Mouse (Mus musculus) liver, embryonic 14 days (tissue): ENCODE data around the gene Tnk1. TPM values are rescaled to one million over a fixed set of nuclear protein-coding genes. Genes with fewer than 3 reads are reported as not detected.

Source experiments
- polyA plus RNA-seq: library from polyadenylated mRNA; depleted of rRNA; stranded (reverse); fragments of >200 nt; gene quantifications from 2 replicates; pipeline ENCODE4 v1.2.3, GENCODE M21; 2012; rRNA removed

Gene Tnk1
- 1.2 and 1.3 TPM in 2 replicates for polyA plus RNA-seq

DNA sequence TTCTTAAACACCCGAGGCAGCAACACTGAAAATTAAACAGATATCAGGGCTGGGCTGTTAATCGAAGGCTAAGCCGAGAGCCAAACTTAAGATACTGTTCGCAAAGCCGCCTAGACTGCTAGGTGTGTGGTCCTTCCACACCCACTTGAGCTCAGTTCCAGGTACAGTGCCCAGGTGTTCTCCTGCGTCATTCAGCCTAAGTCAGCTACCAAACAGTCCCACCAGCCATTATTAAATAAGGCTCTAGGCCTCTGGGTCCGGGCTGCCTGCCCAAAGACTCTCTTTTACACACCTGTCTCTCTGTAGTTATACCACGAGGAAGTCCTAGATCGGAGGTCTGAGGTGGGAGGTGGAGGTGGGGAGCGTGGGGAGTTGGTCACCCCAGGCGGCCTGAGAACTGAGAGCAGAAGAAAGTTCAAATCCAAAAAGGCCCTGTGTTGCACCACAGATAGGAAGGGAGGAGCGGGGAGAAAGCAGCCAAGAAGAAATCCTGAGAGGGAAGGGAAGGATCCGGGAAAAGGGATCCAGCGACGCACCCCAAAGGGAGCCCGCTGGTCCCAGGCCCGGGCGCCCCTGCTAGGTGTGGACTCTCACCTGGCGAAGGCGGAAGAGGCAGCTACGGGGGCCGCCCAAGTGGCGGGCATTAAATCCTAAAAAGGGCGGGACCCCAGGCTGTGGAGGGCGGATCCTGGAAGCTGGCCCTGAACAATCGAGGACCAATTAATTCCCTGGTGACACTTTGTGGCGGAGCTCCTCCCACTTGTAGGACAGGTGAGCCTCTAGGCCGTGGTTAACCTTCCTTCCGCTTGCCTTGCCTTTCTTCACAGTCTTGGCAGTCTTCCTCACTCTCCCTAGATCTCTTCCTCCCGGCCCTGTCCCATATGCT is at the start of gene Tnk1:
Tnk1 (minus strand) TSS at position 618 of the 886 bp plus-strand sequence.

DNA sequence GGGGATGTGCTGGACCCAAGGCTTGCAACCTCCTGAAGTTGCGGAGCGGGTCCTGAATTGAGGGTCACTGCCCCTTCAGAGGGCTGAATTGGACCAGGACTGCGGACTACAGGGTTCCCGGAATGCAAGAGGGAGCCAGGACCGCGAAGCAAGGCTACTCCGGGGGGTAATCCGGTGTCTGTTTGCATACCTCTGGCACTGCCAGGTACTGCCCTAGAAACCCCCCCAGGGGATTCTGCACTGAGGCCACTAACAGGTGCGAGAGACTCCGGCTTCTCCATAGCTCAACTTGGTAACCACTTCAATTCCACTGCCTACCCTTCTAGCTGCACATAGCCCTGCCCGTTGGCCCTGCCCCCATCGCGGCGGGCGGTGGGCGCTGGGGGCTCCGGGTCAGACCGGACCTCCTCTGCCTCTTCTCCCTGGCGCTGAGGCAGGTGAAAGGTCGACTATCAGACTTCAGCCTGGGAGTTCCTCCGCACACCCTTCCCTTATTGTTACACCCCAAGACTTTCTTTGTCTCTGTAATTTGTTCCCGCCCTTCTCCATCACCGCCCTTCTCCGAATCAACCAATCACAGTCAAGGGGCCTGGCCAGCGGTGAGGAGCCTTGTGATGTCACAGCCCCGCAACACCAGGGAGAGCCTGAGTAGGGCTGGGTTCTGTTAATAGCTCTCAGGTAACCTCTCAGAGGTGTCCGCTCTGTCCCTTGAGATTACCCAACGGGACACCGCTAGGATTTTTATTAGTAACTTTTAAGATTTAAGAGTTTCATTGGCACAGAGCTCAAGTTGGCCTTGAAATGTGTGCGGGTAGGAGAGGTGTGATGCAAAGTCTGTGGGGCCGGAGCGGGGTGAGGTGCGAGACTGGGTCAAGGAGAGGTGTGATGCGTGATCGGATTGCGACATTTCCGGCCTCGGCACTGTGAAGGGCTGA is 42.2 kb upstream of the Tnk1 start, which contains the start of the genes 2810408A11Rik and Neurl4:
2810408A11Rik (minus strand) TSS at position 517 of the 935 bp plus-strand sequence.
Neurl4 (plus strand) TSS at position 602 of the 935 bp plus-strand sequence.

DNA sequence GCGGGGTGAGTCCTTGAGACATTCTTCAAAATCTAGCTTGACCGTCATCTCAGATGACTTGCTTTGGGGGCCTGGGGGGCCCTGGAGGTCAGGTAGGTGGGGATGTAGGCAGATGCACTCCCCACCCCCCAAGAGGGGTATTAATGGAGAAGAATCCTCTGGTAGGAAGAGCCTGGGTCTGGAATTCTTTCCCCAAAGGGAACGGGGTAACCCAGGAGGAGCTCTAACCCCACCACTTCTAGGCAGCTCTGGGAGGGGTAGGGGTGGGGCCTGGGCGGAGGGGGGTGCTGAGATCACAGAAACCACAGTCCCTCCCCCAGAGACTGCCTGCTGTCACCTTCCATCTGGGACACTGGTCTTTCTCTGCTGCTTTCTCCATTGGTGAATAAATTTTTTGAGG is 36.8 kb upstream of the Tnk1 start, which contains the start of gene Acap1:
Acap1 (minus strand) TSS at position 249 of the 400 bp plus-strand sequence.

DNA sequence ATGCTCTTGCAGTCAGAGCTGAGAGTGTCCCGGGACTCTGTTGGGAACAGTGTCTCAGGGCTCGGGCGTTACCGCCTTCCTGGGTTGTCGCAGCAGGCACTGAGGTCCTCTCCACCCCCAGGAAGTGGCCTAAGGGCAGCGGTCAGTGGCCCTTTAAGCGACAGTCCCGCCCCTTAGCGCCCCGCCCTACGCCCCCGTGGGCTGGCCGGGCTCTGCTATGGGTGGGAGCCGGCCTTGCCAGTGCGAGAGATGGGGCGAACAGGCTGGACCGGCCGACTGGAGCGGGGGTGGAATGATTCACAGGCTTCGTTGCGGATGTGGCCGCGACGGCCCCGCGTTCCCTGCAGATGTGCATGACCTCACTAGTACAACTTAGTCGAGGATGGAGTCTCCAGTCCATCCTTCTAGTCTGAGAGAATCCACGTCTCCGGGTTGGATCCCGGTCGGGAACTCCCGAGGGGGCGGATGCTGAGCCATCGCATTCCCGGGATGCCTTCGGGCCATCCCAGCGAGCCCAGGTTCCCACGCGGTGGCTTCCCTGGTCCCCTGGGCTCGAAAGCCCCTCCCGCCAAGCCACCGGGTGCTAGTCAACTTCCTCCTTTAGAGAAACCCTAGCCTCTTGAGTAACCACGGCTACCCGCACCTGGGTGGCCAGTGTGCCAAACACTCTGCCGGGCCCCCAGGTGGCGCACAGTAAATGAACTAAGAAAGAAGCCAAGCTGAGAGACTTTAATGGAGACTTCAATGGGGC is 22.5 kb upstream of the Tnk1 start, which contains the start of gene Kctd11:
Kctd11 (minus strand) TSS at position 554 of the 751 bp plus-strand sequence.

DNA sequence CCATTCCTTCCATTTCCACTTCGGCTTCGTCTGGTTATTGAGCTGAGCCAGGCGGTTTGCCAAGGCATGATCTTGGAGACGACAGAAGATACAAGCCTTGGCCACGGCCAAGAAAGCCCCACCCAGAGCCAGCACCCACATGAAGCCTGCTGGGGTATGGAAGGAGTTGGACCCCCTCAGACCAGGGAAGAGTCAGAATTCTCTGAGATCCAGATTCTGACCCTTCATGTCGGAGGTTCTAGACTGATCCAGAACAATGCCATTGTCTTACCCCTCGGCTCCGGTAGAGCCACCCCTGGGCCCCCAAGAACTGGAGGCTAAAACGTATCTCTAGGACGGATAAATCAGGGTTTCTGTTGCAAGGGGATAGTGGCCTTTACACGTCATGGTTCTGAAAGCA is 19.3 kb upstream of the Tnk1 start, which contains the start of gene Tmem95:
Tmem95 (minus strand) TSS at position 141 of the 400 bp plus-strand sequence.

DNA sequence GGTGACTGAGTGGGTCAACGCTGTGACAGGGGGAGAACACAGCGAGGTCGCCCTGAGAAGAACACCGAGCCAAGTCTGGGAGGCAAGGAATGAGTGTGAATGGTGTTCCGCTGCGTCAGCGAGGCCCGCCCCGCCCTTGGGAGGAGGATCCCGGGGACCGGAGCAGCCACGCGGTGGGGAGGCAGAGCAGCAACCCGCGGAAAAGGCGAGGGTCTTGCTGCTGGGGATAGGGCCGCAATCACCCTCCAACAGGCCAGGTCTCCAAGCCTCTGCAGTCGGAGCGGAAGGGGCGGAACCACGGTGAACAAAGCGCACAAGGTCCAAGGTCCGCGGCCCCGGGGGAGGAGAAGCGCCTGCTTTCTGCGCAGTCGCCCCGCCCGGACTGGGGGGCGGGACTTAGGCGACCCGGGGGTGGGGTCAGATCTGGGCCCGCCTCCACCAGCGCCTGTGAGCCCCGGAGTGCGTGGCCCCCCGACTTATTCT is 12.3 kb downstream of the Tnk1 start, which contains the start of gene Plscr3:
Plscr3 (plus strand) TSS at position 179 of the 483 bp plus-strand sequence.

DNA sequence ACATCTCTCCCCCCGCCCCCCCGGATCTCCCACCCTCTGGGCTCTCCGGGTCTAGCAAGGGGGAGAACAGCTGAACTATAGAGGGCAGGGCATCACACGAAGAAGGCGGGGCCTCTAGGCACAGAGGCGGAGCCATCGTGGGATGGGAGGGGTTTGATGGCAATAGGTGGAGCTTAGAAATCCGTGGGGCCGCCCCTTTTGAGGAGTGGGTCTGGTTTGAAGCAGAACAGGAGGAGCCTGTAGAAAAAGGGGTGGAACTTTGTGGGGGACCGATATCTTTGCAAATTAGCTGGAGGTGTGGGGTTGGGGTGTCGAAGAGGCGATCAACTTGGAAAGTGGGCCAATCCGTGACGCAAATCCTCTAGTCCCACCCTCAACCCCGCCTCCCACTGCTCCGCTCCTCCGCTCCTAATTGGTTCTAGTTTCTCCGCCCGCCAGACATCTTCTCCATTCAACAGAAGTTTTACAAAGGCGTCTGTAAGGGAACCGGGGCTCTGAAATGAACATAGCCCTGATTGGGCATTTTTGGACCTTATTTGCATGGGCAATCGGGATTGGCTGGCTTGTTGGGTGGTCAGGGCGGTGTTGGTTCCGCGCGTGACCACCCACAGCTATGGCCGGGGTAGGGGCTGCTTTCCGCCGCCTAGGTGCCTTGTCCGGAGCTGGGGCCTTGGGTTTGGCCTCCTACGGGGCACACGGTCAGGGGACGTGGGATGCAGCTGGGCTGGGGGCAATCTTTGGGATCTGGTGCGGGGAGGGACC is 20.4 kb downstream of the Tnk1 start, which contains the start of gene Tmem256:
Tmem256 (plus strand) TSS at position 563 of the 762 bp plus-strand sequence.

DNA sequence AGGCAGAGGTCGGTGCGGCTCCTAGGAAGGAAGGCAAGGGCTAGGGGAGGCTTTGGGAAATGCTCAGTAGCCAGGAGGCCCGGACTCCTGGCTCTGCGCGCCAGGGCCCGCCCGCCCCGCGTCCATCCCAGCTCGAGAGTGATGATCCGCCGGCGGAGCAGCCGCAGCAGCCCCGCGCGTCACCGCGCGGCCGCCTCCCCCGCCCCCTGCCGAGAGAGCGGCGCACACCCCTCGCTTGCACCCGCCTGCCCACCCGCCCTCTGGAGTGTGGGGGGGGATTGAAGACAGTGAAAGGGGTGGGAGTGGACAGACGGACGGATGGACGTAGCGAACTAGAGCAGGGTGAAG is 21.0 kb downstream of the Tnk1 start, which contains the start of gene Nlgn2:
Nlgn2 (minus strand) TSS at position 181 of the 348 bp plus-strand sequence.

DNA sequence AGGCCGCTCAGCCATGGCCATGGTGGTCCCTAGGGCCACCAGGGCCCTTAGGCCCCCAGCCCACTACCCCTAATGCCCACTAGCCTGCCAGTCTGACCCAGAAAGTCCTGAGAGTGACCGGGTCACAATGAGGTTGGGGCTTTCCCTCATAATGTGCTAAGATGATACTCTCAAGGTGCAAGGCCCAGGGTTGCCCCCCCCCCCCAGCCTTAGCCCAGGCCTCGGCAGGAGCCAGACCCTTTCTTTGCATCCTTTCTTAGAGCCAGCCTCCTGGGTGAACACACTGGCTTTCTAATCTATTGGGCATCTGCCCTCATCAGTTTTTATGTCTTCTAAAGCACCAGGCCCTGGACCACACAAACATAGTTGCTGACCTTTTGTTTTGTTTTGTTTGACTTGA is 36.5 kb downstream of the Tnk1 start, which contains the start of gene Spem1:
Spem1 (minus strand) TSS at position 101 of the 400 bp plus-strand sequence.

DNA sequence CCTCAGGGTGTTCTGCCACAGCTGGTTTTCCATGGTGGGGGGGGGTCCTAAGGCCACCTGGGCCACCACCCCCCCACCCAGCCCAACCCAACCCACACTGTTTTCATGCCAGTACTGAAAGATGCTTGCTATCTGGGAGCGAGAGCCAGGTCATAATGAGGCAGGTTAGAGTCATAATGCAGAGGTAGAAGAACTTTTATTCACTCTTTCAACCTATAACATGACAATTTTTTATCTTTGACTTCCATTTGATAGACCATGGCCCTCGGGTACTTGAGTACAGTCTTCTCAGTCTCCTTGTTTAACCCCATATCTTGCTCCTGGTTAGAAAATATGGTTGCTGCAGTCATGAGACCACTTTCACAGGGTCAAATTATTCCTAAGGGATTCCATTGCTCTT is 40.2 kb downstream of the Tnk1 start, which contains the start of gene Spem2:
Spem2 (minus strand) TSS at position 101 of the 400 bp plus-strand sequence.

DNA sequence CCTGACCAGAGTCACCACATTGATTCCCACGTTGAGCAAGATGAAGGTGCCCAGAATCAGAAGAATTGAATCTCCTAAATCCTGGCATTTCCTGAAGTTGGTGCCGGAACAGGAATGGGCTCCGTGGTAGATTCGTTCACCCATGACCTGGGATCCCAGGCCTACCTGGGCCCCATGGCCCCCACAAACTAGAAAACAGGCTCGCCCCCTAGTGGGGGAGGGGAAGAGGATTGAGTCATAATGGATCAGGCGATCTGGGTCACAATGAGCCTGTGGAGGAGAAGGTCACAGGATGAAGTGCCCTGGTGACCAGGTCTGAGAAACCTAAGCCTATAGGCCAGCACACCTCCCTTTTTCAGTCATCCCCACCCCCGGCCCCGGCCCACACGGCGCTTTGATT is 43.4 kb downstream of the Tnk1 start, which contains the start of gene Gm39566:
Gm39566 (minus strand) TSS at position 144 of the 400 bp plus-strand sequence.

DNA sequence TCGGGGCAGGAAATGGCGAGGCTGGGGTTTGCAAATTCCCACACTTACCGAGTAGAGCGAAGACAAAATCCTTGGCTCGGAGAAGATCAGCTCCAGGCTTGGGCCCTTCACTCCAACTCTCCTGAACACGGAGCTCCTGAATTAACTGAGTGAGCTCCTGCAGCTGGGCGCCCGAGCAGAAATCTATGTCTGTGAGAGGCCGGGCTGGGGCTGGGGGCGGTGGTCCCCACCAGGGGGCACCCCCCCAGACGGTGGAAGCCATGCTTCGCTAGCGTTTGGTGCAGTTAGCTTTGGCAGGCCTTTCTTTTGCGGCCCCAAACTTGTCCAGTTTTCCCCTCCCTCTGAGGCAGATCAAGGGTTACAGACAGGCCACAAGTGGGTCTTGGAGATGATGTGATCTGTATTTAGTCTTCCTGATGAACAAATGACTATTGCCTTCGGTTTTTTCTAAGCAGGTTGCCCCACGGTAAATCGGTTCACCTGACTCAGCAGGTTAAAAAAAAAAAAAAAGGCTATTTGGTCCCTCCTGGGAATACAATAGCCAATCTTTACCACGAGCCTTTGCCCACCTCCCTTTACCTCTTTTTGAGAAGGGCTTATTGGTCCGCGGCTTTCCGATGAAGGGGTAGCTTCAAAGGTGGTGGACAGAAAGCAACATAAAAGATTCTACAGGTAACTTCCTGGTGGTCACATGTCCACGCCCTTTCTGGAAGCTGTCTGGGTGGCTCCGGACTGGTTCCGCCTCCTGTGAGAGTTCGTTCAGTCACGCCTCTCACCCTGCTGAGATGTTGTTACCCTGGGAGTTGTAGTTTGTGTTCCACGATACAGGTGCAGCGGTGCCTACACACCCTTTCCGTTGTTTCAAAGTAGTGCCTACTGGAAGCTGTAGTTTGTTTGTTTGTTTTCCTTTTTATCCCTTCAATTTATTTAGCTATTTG is 53.3 kb downstream of the Tnk1 start, which contains the start of gene Tmem102:
Tmem102 (minus strand) TSS at position 653 of the 938 bp plus-strand sequence.

DNA sequence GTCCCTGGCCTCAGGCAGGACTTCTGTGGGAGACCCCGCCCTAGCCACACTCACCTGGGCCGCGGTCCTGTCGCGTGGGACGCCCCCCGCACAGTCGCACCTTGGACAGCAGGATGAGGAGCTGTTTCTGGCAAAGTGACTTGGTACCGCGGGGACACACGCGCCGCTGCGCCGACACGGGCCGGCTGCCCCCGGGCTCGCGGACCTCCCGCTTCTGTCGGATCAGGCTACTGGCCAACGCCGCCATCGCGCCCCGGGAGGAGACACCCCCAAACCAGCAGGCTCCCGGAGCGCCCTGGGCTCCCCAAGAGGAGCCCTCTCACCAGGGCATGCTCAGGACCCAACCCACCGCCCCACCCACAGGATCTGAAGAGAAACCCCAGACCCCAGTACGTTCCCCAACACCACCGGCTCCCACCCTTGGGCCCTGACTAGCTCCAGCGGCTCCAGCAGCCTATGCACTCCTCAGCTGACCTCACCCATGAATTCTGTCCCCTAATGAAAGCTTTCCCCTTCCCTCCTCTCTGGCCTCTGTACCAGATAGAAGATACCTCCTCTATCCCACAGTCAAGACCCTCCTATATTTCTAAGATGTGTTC is 57.1 kb downstream of the Tnk1 start, which contains the start of gene Fgf11:
Fgf11 (minus strand) TSS at position 479 of the 599 bp plus-strand sequence.

Other genes with a start within 250 kb of the Tnk1 start
- gene Shbg, start 240.8 kb downstream of the Tnk1 start, polyA plus RNA-seq, result 19.1 and 24.0 TPM in 2 replicates
- gene Sat2, start 236.7 kb downstream of the Tnk1 start, polyA plus RNA-seq, result 5.7 and 7.0 TPM in 2 replicates
- gene Fxr2, start 225.7 kb downstream of the Tnk1 start, polyA plus RNA-seq, result 21.3 and 22.6 TPM in 2 replicates
- gene Sox15, start 203.4 kb downstream of the Tnk1 start, polyA plus RNA-seq, result 0.02 and 0.09 TPM in 2 replicates
- 34.7 and 42.4 TPM in 2 replicates for gene Mpdu1, start 196.1 kb downstream of the Tnk1 start, polyA plus RNA-seq
- 7.8 and 10.5 TPM in 2 replicates for gene Cd68, start 192.6 kb downstream of the Tnk1 start, polyA plus RNA-seq
- gene Eif4a1, start 186.3 kb downstream of the Tnk1 start, polyA plus RNA-seq, result 445 and 498 TPM in 2 replicates
- gene Senp3, start 176.6 kb downstream of the Tnk1 start, polyA plus RNA-seq, result 46.2 and 57.7 TPM in 2 replicates
- gene Tnfsf13, start 172.9 kb downstream of the Tnk1 start, polyA plus RNA-seq, result 0.29 and 0.31 TPM in 2 replicates
- 3.4 and 3.8 TPM in 2 replicates for gene Tnfsf12, start 162.9 kb downstream of the Tnk1 start, polyA plus RNA-seq
- 0.77 and 0.86 TPM in 2 replicates for gene Tnfsfm13, start 162.6 kb downstream of the Tnk1 start, polyA plus RNA-seq
- gene Polr2a, start 100.1 kb downstream of the Tnk1 start, polyA plus RNA-seq, result 12.7 and 15.6 TPM in 2 replicates
- gene Slc35g3, start 96.8 kb downstream of the Tnk1 start, polyA plus RNA-seq, result 0.03 TPM in 1 of 2 replicates, not detected in the other
- gene Zbtb4, start 92.8 kb downstream of the Tnk1 start, polyA plus RNA-seq, result 1.2 and 1.5 TPM in 2 replicates
- 0.69 and 1.5 TPM in 2 replicates for gene Chrnb1, start 62.8 kb downstream of the Tnk1 start, polyA plus RNA-seq
- 0.40 and 0.51 TPM in 2 replicates for gene Fgf11, start 56.9 kb downstream of the Tnk1 start, polyA plus RNA-seq
- gene Tmem102, start 53.1 kb downstream of the Tnk1 start, polyA plus RNA-seq, result 0.24 and 0.25 TPM in 2 replicates
- gene Gm39566, start 43.4 kb downstream of the Tnk1 start, polyA plus RNA-seq, result not detected in 2 replicates
- gene Spem2, start 40.3 kb downstream of the Tnk1 start, polyA plus RNA-seq, result not detected in 2 replicates
- not detected in 2 replicates for gene Spem1, start 36.5 kb downstream of the Tnk1 start, polyA plus RNA-seq
- 2.1 and 2.2 TPM in 2 replicates for gene Nlgn2, start 20.9 kb downstream of the Tnk1 start, polyA plus RNA-seq
- gene Tmem256, start 20.2 kb downstream of the Tnk1 start, polyA plus RNA-seq, result 155 and 183 TPM in 2 replicates
- 16.2 and 19.8 TPM in 2 replicates for gene Plscr3, start 12.4 kb downstream of the Tnk1 start, polyA plus RNA-seq
- gene Tmem95, start 19.3 kb upstream of the Tnk1 start, polyA plus RNA-seq, result not detected in 2 replicates
- 0.76 and 0.89 TPM in 2 replicates for gene Kctd11, start 22.7 kb upstream of the Tnk1 start, polyA plus RNA-seq
- gene Acap1, start 36.8 kb upstream of the Tnk1 start, polyA plus RNA-seq, result 2.7 and 3.3 TPM in 2 replicates
- gene 2810408A11Rik, start 42.3 kb upstream of the Tnk1 start, polyA plus RNA-seq, result 0.40 and 0.53 TPM in 2 replicates
- gene Neurl4, start 42.3 kb upstream of the Tnk1 start, polyA plus RNA-seq, result 16.6 and 20.3 TPM in 2 replicates
- 75.3 and 87.1 TPM in 2 replicates for gene Gps2, start 55.2 kb upstream of the Tnk1 start, polyA plus RNA-seq
- 866 and 1,005 TPM in 2 replicates for gene Eif5a, start 63.2 kb upstream of the Tnk1 start, polyA plus RNA-seq
- 0.15 and 0.21 TPM in 2 replicates for gene Ybx2, start 77.1 kb upstream of the Tnk1 start, polyA plus RNA-seq
- gene Slc2a4, start 89.5 kb upstream of the Tnk1 start, polyA plus RNA-seq, result 13.7 and 15.5 TPM in 2 replicates
- 1.4 and 2.3 TPM in 2 replicates for gene Cldn7, start 106.0 kb upstream of the Tnk1 start, polyA plus RNA-seq
- 30.6 and 33.9 TPM in 2 replicates for gene Ctdnep1, start 122.4 kb upstream of the Tnk1 start, polyA plus RNA-seq
- 41.7 and 49.0 TPM in 2 replicates for gene Elp5, start 123.8 kb upstream of the Tnk1 start, polyA plus RNA-seq
- gene Gabarap, start 132.4 kb upstream of the Tnk1 start, polyA plus RNA-seq, result 131 and 138 TPM in 2 replicates
- 16.3 and 17.2 TPM in 2 replicates for gene Phf23, start 137.0 kb upstream of the Tnk1 start, polyA plus RNA-seq
- 3.2 and 4.6 TPM in 2 replicates for gene Dvl2, start 141.9 kb upstream of the Tnk1 start, polyA plus RNA-seq
- 38.0 and 43.1 TPM in 2 replicates for gene Acadvl, start 156.7 kb upstream of the Tnk1 start, polyA plus RNA-seq
- 2.0 TPM in 2 replicates for gene Dlg4, start 158.2 kb upstream of the Tnk1 start, polyA plus RNA-seq
- gene Asgr1, start 195.4 kb upstream of the Tnk1 start, polyA plus RNA-seq, result 1.9 and 2.0 TPM in 2 replicates
- gene Asgr2, start 233.9 kb upstream of the Tnk1 start, polyA plus RNA-seq, result 9.6 and 12.5 TPM in 2 replicates